ENCODE assay signal across 9 mouse cellular contexts in genomic region chr5:133585181-133585580, GRCm38 (mm10).
DNase-seq lines count a peak whose midpoint lies in the region; ATAC-seq and TF ChIP-seq lines count a peak whose summit lies in the region.
"Had no signal": no experiment of that assay in that cellular context is flagged by ENCODE, and none has a peak within 500 bp of the region (broad histone marks: within the 10 kb centered on the region; RNA-seq: fewer than 3 reads in every experiment).

No protein-coding gene starts in this region.

- ATAC-seq in midbrain, embryonic 14.5 days (ENCODE audit: low FRiP score, low TSS enrichment): no peak
- no peak for ATAC-seq in midbrain, embryonic 16.5 days
- no peak for ATAC-seq in midbrain, postnatal 0 days (ENCODE audit: low FRiP score)

- H3K9ac ChIP-seq in midbrain, embryonic 14.5 days (replicated peaks; ENCODE audit: low read length): no peak overlapping the region
- no peak overlapping the region for H3K9ac ChIP-seq in midbrain, embryonic 16.5 days (ENCODE audit: low read depth, low read length)
- no peak overlapping the region for H3K9ac ChIP-seq in midbrain, postnatal 0 days (replicated peaks; ENCODE audit: low read length, poor library complexity, severe bottlenecking)
- H3K9ac ChIP-seq: limb, embryonic 13.5 days had no signal

- TF ChIP-seq CTCF in midbrain, postnatal 0 days (IDR thresholded peaks at IDR 0.05): peak; percentile 87

- peak; percentile 84 for DNase-seq in midbrain, embryonic 14.5 days
- peak; percentile 50 for DNase-seq in cerebellum, adult 8-10 months
- DNase-seq in gastrocnemius, adult 8-10 months (ENCODE audit: low spot score in 2 of 2): peak; percentile 7 to 15
- peak; percentile 40 to 72 for DNase-seq in layer of hippocampus, postnatal 25 days (ENCODE audit: extremely low spot score in 1 of 2, low spot score in 1 of 2)
- DNase-seq in midbrain, postnatal 0 days (ENCODE audit: low spot score): peak; percentile 79
- DNase-seq in thymus, postnatal 4 days: no peak
- no peak for DNase-seq in thymus, postnatal 10 days (ENCODE audit: low spot score in 2 of 2)

- H3K9me3 ChIP-seq in midbrain, embryonic 14.5 days (ENCODE audit: control insufficient read depth, low read length): no peaks in the 10 kb centered on the region
- no peaks in the 10 kb centered on the region for H3K9me3 ChIP-seq in midbrain, embryonic 16.5 days (replicated peaks; ENCODE audit: control insufficient read depth, low read length, poor library complexity, severe bottlenecking)
- no peaks in the 10 kb centered on the region for H3K9me3 ChIP-seq in midbrain, postnatal 0 days (ENCODE audit: low read length)
- H3K9me3 ChIP-seq: limb, embryonic 13.5 days had no signal

- no peak overlapping the region for H3K4me3 ChIP-seq in midbrain, embryonic 14.5 days (replicated peaks; ENCODE audit: low read depth, low read length)
- H3K4me3 ChIP-seq in midbrain, embryonic 16.5 days (ENCODE audit: low read depth, low read length): no peak overlapping the region
- no peak overlapping the region for H3K4me3 ChIP-seq in midbrain, postnatal 0 days (ENCODE audit: low read depth, low read length)
- H3K4me3 ChIP-seq: limb, embryonic 13.5 days had no signal

- H3K27ac ChIP-seq in midbrain, embryonic 14.5 days (replicated peaks; ENCODE audit: low read depth, low read length): no peak overlapping the region
- no peak overlapping the region for H3K27ac ChIP-seq in midbrain, embryonic 16.5 days (ENCODE audit: low read length)
- H3K27ac ChIP-seq in midbrain, postnatal 0 days (ENCODE audit: low read depth, low read length): no peak overlapping the region
- H3K27ac ChIP-seq: limb, embryonic 13.5 days had no signal

- no peaks in the 10 kb centered on the region for H3K27me3 ChIP-seq in midbrain, embryonic 14.5 days (ENCODE audit: control insufficient read depth, insufficient read depth, low read length)
- no peaks in the 10 kb centered on the region for H3K27me3 ChIP-seq in midbrain, embryonic 16.5 days (ENCODE audit: control insufficient read depth, insufficient read depth, low read depth, low read length)
- H3K27me3 ChIP-seq in midbrain, postnatal 0 days (ENCODE audit: insufficient read depth, low read length): no peaks in the 10 kb centered on the region
- H3K27me3 ChIP-seq: limb, embryonic 13.5 days had no signal

- WGBS in midbrain, embryonic 14.5 days: 40% methylated on average over 3 of the region's 3 CpGs
- 30% methylated on average over 3 of the region's 3 CpGs for WGBS in midbrain, embryonic 16.5 days
- 35% methylated on average over 3 of the region's 3 CpGs for WGBS in midbrain, postnatal 0 days

- H3K4me2 ChIP-seq in midbrain, embryonic 14.5 days (ENCODE audit: low read length): no peak overlapping the region
- no peak overlapping the region for H3K4me2 ChIP-seq in midbrain, embryonic 16.5 days (ENCODE audit: low read length)
- no peak overlapping the region for H3K4me2 ChIP-seq in midbrain, postnatal 0 days (ENCODE audit: low read depth, low read length, poor library complexity, severe bottlenecking)
- H3K4me2 ChIP-seq: limb, embryonic 13.5 days had no signal

- no peaks in the 10 kb centered on the region for H3K4me1 ChIP-seq in midbrain, embryonic 14.5 days (ENCODE audit: control insufficient read depth, insufficient read depth, low read length)
- no peaks in the 10 kb centered on the region for H3K4me1 ChIP-seq in midbrain, embryonic 16.5 days (ENCODE audit: control insufficient read depth, insufficient read depth, low read length)
- H3K4me1 ChIP-seq in midbrain, postnatal 0 days (ENCODE audit: insufficient read depth, low read length): no peaks in the 10 kb centered on the region
- H3K4me1 ChIP-seq: limb, embryonic 13.5 days had no signal

- H3K36me3 ChIP-seq in midbrain, embryonic 14.5 days (ENCODE audit: control insufficient read depth, insufficient read depth, low read length): no peaks in the 10 kb centered on the region
- H3K36me3 ChIP-seq in midbrain, embryonic 16.5 days (ENCODE audit: control insufficient read depth, insufficient read depth, low read length): no peaks in the 10 kb centered on the region
- no peaks in the 10 kb centered on the region for H3K36me3 ChIP-seq in midbrain, postnatal 0 days (ENCODE audit: insufficient read depth, low read length)
- H3K36me3 ChIP-seq: limb, embryonic 13.5 days had no signal

Comparison
In these comparisons a context has a peak if more than half of its experiments do, and no peak if none do; other contexts are left out.
1. DNase-seq: peak in midbrain, embryonic 14.5 days (single experiment), cerebellum, adult 8-10 months (single experiment), gastrocnemius, adult 8-10 months (2 of 2), layer of hippocampus, postnatal 25 days (2 of 2) and midbrain, postnatal 0 days (single experiment); none in thymus, postnatal 4 days (single experiment) and thymus, postnatal 10 days (0 of 2).